ENCODE assay signal across 8 mouse cellular contexts in the genomic region with DNA sequence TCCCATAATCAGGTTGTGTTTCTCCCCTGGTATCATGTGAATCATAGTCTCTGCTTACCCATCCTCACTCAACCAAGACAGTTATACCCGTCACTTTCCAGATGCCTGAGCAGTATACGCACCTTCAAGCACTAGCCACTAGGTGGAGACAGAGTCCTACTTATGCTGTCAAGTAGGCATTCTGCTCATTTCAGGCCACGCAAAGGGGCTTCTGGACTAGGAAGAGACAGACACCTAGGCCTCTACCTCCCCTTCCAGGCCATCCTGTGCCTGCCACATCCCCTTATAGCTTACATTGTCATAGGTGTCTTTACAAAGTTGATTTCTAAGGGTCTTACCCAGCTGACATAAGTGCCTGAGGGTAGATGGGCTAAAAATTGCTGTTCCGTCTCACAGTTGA. TPM values are rescaled to one million over a fixed set of nuclear protein-coding genes. Genes with fewer than 3 reads are reported as not detected.
DNase-seq lines count a peak whose midpoint lies in the region; ATAC-seq and TF ChIP-seq lines count a peak whose summit lies in the region.

No protein-coding gene starts in this region.

- peaks cover 8% of the 10 kb centered on the region for H3K9me3 ChIP-seq in liver, embryonic 12.5 days (replicated peaks)
- peaks cover 7% of the 10 kb centered on the region for H3K9me3 ChIP-seq in forebrain, embryonic 16.5 days (ENCODE audit: control insufficient read depth, low read length)
- no peaks in the 10 kb centered on the region; the same call in 1 of the 2 replicates for H3K9me3 ChIP-seq in midbrain, embryonic 11.5 days (ENCODE audit: control insufficient read depth, low read length)

- H3K27ac ChIP-seq in liver, embryonic 12.5 days = no peak overlapping the region
- no peak overlapping the region for H3K27ac ChIP-seq in forebrain, embryonic 16.5 days (ENCODE audit: low read length)
- H3K27ac ChIP-seq in left cerebral cortex, adult 2 months = no peak overlapping the region
- no peak overlapping the region for H3K27ac ChIP-seq in midbrain, embryonic 11.5 days (ENCODE audit: low read depth, low read length)

- WGBS in liver, embryonic 12.5 days (ENCODE audit: insufficient replicate concordance) = 21% methylated on average over 4 of the region's 4 CpGs
- WGBS in forebrain, embryonic 16.5 days = 23% methylated on average over 4 of the region's 4 CpGs
- 24% methylated on average over 4 of the region's 4 CpGs for WGBS in midbrain, embryonic 11.5 days

- intact Hi-C loops in left cerebral cortex, adult 2 months (cut with DNase I) = loop anchor here (1.0 to 5.0 kb wide), 5 partner anchors 76 to 326 kb away; no protein-coding TSS in a partner anchor

- H3K27me3 ChIP-seq in liver, embryonic 12.5 days (replicated peaks) = peaks cover 19% of the 10 kb centered on the region
- peaks cover 17% of the 10 kb centered on the region for H3K27me3 ChIP-seq in forebrain, embryonic 16.5 days (replicated peaks; ENCODE audit: control insufficient read depth, insufficient read depth, low read length)
- no peaks in the 10 kb centered on the region for H3K27me3 ChIP-seq in midbrain, embryonic 11.5 days (ENCODE audit: control insufficient read depth, insufficient read depth, low read length)

- H3K4me1 ChIP-seq in liver, embryonic 12.5 days = peaks cover 27% of the 10 kb centered on the region
- peaks cover 27% of the 10 kb centered on the region for H3K4me1 ChIP-seq in forebrain, embryonic 16.5 days (replicated peaks; ENCODE audit: control insufficient read depth, insufficient read depth, low read length)
- peaks cover 46% of the 10 kb centered on the region for H3K4me1 ChIP-seq in midbrain, embryonic 11.5 days (ENCODE audit: control insufficient read depth, insufficient read depth, low read length)

- DNase-seq in liver = peak; percentile 67
- DNase-seq in cerebellum, adult 11-12 months = peak; percentile 49
- DNase-seq in hindlimb bud, embryonic 11.5 days (ENCODE audit: extremely low spot score, low read depth, low spot score) = peak; percentile 77
- DNase-seq in left cerebral cortex, adult 2 months (ENCODE audit: extremely low spot score in 1 of 2, low spot score in 2 of 2) = peak; percentile 68 to 72
- DNase-seq in midbrain, embryonic 11.5 days (ENCODE audit: low spot score, missing footprints) = peak; percentile 98
- peak; percentile 83 for DNase-seq in skeletal muscle tissue, adult 2 months (ENCODE audit: low read depth, low spot score)

- no peak for ATAC-seq in liver, embryonic 12.5 days
- ATAC-seq in forebrain, embryonic 16.5 days = peak; percentile 60
- no peak for ATAC-seq in midbrain, embryonic 11.5 days (ENCODE audit: low FRiP score)

- H3K9ac ChIP-seq in liver, embryonic 12.5 days = no peak overlapping the region
- H3K9ac ChIP-seq in forebrain, embryonic 16.5 days (replicated peaks; ENCODE audit: low read depth, low read length) = no peak overlapping the region
- H3K9ac ChIP-seq in midbrain, embryonic 11.5 days (ENCODE audit: low read length) = no peak overlapping the region

- no peak overlapping the region for H3K4me2 ChIP-seq in liver, embryonic 12.5 days
- H3K4me2 ChIP-seq in forebrain, embryonic 16.5 days (ENCODE audit: low read length) = no peak overlapping the region
- H3K4me2 ChIP-seq in midbrain, embryonic 11.5 days = no peak overlapping the region

- no peak overlapping the region for H3K4me3 ChIP-seq in liver, embryonic 12.5 days
- H3K4me3 ChIP-seq in forebrain, embryonic 16.5 days (replicated peaks; ENCODE audit: low read length) = no peak overlapping the region
- H3K4me3 ChIP-seq in left cerebral cortex, adult 2 months = no peak overlapping the region
- no peak overlapping the region for H3K4me3 ChIP-seq in midbrain, embryonic 11.5 days (ENCODE audit: low read depth, low read length)

- no peaks in the 10 kb centered on the region for H3K36me3 ChIP-seq in liver, embryonic 12.5 days
- no peaks in the 10 kb centered on the region for H3K36me3 ChIP-seq in forebrain, embryonic 16.5 days (ENCODE audit: control insufficient read depth, insufficient read depth)
- no peaks in the 10 kb centered on the region for H3K36me3 ChIP-seq in midbrain, embryonic 11.5 days (ENCODE audit: control insufficient read depth, insufficient read depth, low read length)

- TF ChIP-seq CTCF in left cerebral cortex, adult 2 months (IDR thresholded peaks at IDR 0.05) = no peak; the same call in none of the 2 replicates

RNA-seq across cellular contexts. Expression of a gene that starts 41.3 kb away (rescaled TPM):
- polyA plus RNA-seq in liver, embryonic 12.5 days (2016; fragmentation: Nextera tagmentation; extraction: Ambion mirVana) = 0.43 and 0.59 TPM in 2 replicates
- polyA plus RNA-seq in forebrain, embryonic 16.5 days (2015; fragmentation: Nextera tagmentation; extraction: Ambion mirVana) = 1.2 and 1.4 TPM in 2 replicates
- 1 to 10 TPM in 1 of 2 experiments, under 1 TPM in 1; 0.57 to 1.4 TPM for total RNA-seq in left cerebral cortex, adult 2 months (2021)
- polyA plus RNA-seq in midbrain, embryonic 11.5 days (2014; fragmentation: Nextera tagmentation; extraction: Ambion mirVana) = 0.94 and 1.2 TPM in 2 replicates
